Comparison of ENCODE assay signal across 12 mouse cellular contexts in genomic region chr4:118090449-118090848, GRCm38 (mm10).
"Had no signal": no experiment of that assay in that cellular context is flagged by ENCODE, and none has a peak within 500 bp of the region (broad histone marks: within the 10 kb centered on the region; RNA-seq: fewer than 3 reads in every experiment).

No protein-coding gene starts in this region.

- H3K4me2 ChIP-seq: liver, embryonic 11.5 days; liver, embryonic 13.5 days; liver, embryonic 15.5 days; lung, embryonic 15.5 days; midbrain, embryonic 12.5 days; neural tube, embryonic 12.5 days had no signal

- ATAC-seq: liver, postnatal 0 days; midbrain, embryonic 16.5 days had no signal

- H3K36me3 ChIP-seq: liver, embryonic 13.5 days; lung, embryonic 15.5 days; neural tube, embryonic 12.5 days had no signal

- DNase-seq: liver, embryonic 13.5 days had no signal

- H3K27me3 ChIP-seq: liver, embryonic 13.5 days; liver, embryonic 15.5 days; lung, embryonic 15.5 days; midbrain, embryonic 12.5 days; neural tube, embryonic 12.5 days had no signal

- H3K9me3 ChIP-seq: liver, embryonic 13.5 days; liver, embryonic 15.5 days; lung, embryonic 15.5 days; megakaryocyte, embryonic 14.5 days; midbrain, embryonic 10.5 days; midbrain, embryonic 12.5 days; neural tube, embryonic 12.5 days had no signal

- H3K4me3 ChIP-seq: liver, embryonic 13.5 days; liver, embryonic 15.5 days; lung, embryonic 15.5 days; midbrain, embryonic 10.5 days; midbrain, embryonic 12.5 days; myocyte; neural tube, embryonic 12.5 days had no signal

- H3K27ac ChIP-seq: liver, embryonic 13.5 days; liver, embryonic 15.5 days; lung, embryonic 15.5 days; macrophage; midbrain, embryonic 10.5 days; midbrain, embryonic 12.5 days; neural tube, embryonic 12.5 days had no signal

- H3K4me1 ChIP-seq: lung, embryonic 15.5 days; midbrain, embryonic 10.5 days; midbrain, embryonic 12.5 days had no signal

- H3K9ac ChIP-seq: liver, embryonic 13.5 days; liver, embryonic 15.5 days; liver, postnatal 0 days; lung, embryonic 15.5 days; midbrain, embryonic 12.5 days; neural tube, embryonic 12.5 days had no signal
